Mouse (Mus musculus) c-Kit-positive CD71-positive TER-119-negative erythroid progenitor cells, embryonic 14.5 days (primary cell): ENCODE measurements around the gene Ccdc137.
A peak's percentile ranks its signal among the peaks of the same experiment; 100 is the strongest.
"Not testable (repeated sequence)": the region's sequence is repeated elsewhere in the genome, so short reads cannot be mapped to it uniquely, and the experiment has no call there.

Experiments
- DNase-seq: peaks from one replicate; pipeline ENCODE4 v3.0.0-alpha.2; 2013; ENCODE audit warnings: low read depth

The Ccdc137 gene

GRCm38 (mm10) chr11:120457772-120458751 lies at the start of gene Ccdc137, which contains the start of gene Oxld1:
Gene Ccdc137 (plus strand): TSS chr11:120458115.
Gene Oxld1 (minus strand): TSS chr11:120458068.
- peak; percentile 74 for DNase-seq

DNA sequence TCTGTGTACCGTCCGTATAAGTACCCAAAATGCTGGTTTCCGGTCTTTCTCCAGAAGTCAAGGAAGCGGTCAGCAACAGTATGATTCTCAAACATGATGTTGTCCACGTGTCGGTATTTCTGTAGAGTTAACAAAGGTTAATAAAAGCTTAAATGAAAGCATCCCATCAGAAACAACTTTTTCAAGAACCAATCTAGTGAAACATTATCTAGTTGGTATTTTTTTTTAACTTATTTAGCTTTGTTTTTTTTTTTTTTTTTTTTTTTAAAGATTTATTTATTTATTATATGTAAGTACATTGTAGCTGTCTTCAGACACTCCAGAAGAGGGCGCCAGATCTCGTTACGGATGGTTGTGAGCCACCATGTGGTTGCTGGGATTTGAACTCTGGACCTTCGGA lies 44.3 kb upstream of the Ccdc137 start:
- not testable (repeated sequence) for DNase-seq

DNA sequence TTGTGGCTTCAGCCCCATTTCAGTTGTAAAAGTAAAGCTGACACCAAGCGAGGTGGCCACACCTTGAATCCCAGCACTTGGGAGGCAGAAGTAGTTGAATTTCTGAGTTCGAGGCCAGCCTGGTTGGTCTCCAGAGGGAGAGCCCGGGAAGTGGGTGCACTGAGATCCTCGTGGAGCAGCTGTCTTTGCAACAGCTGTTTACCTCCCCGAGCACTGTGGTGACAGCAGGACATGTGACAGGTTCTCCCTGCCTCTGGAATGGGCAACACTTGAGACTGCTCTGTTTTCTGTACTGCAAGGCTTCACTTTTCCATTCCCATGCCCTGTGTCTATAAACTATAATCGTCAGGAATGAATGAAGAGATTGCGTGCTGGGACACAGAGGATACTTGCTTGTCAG lies 40.1 kb upstream of the Ccdc137 start:
- DNase-seq, result no peak

DNA sequence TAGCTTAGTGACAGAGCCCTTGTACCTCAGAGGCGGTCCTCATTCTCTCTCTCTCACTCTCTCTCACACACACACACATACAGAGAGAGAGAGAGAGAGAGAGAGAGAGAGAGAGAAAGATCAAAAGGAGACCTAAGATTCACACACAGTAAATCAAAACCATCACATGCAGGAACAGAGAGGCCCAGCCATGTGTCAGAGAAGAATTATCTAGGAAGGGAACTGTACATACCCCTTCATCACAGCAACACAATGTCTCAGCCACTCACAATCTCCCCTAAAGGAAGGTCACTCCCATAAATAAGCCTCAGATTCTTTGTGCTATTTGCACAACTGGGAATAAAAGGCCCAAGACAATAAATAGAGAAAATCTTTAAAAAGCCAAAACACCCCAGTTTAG lies 39.3 kb upstream of the Ccdc137 start:
- DNase-seq, result no peak

- no peak for DNase-seq
Measured at GRCm38 (mm10) chr11:120422651-120423568, 35.0 kb upstream of the Ccdc137 start.

- DNase-seq, result peak; percentile 58
Measured at GRCm38 (mm10) chr11:120423569-120424295, 34.2 kb upstream of the Ccdc137 start.

DNA sequence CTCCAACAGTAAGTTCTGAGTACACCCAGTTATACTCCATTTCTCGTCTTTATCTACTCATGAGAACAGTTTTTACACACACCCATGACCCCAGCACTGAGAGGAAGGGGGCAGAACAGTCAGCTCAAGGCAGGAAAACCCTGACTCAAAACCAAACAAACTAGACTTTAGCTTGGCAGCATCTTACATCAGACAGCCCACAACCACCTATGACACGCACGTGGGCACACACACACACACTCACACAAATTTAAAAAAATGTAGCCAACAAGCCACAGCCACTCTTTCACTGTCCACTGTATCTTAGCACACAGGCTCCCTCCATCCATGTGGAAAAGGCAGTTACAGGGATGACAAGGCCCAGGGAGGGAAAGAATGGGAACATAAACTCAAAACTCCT lies 31.2 kb upstream of the Ccdc137 start:
- no peak for DNase-seq

GRCm38 (mm10) chr11:120437152-120437856 lies 20.6 kb upstream of the Ccdc137 start, which contains the start of gene Nploc4:
Gene Nploc4 (minus strand): TSS chr11:120437708.
- DNase-seq, result peak; percentile 74

DNA sequence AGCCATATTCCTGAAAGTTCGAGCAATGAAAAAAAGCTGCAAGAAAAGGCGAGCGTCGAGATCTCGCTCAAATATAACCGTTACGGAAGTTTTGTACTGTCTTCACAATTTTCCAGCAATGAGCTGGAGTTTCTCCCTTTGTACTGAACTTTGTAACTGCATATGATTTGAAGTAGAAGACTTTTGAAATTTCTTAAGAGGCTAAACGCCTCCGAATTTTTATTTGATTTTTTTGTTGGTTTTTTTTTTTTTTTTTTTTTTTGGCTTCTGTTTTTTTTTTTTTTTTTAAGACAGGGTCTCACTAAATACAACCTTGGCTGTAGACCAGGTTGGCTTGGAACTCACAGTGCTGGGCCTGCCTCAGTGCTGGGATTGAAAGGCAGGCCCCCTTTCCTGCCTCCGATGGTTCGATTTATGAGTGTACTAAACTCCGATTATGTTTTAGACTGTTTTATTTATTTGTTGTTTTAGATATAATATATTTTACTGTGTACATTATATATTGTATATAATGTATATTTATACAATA lies 20.0 kb upstream of the Ccdc137 start:
- DNase-seq, result no peak

- DNase-seq, result no peak
Measured at GRCm38 (mm10) chr11:120442344-120442743, 15.6 kb upstream of the Ccdc137 start, which contains the start of gene Tspan10. Gene Tspan10 (plus strand): TSS chr11:120442644.

GRCm38 (mm10) chr11:120442765-120443280 lies 15.1 kb upstream of the Ccdc137 start:
- DNase-seq, result no peak

- DNase-seq, result no peak
Measured at GRCm38 (mm10) chr11:120444106-120444505, 13.8 kb upstream of the Ccdc137 start.

DNA sequence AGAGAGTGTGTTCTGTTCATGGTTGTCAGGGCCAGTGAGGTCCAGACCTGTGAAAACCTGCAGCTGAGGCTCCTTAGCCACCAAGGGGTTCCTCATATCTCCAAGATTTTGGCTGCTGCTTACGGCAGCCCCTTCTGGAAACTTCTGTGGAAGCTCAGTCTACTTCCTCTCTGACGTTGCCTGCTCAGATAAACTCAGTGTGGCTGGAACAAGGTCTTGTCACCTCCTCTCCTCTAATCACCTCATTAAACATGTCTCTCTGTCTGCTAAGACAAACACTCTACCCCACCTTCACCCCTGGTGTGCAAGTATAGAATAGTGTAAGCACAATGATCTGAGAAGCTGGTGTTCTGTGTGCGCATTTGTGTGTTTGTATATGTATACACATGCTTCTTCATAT lies 12.4 kb upstream of the Ccdc137 start:
- no peak for DNase-seq

DNA sequence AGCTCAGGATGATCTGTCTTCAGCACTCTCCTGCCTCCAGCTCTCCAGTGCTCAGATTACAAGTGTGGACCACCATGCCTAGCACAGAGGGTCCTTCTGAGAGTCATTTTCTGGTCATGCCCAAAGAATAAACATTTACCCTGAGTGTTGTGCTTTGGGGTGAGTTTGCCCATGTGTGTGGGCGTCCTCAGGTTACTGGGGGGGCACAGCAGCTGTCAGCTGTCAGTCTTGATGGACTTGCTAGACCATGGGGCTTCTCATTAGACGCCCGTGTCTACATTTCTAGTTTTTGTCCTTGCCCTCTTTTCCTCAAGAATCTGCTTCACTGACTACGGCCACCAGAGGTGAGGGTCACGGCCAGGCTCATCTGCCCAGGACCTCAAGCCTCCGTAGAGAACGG lies 10.7 kb upstream of the Ccdc137 start:
- DNase-seq, result no peak

GRCm38 (mm10) chr11:120452246-120452645 lies 5.7 kb upstream of the Ccdc137 start:
- no peak for DNase-seq

DNA sequence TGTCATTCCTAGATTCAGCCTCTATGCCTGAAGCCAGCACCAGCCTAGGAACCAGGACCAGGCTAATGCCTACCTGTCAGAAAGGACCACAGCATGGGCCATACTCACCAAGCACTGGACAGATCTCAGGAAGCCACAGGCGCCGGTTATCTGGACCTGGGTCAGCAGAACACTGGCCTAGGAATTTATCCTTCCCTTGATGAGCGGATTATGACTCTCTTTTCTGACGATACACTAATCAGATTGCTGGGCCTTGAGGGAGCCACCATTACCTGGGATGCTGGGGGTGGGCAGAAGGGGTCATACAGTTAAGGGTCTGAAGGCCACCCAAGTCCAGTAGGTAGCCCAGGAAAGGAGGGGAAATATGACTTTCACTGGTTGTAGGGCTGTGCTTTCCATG lies 4.6 kb upstream of the Ccdc137 start, which contains the start of gene Pde6g:
Pde6g (minus strand) TSS at position 195 of the 400 bp plus-strand sequence.
- DNase-seq, result no peak

DNA sequence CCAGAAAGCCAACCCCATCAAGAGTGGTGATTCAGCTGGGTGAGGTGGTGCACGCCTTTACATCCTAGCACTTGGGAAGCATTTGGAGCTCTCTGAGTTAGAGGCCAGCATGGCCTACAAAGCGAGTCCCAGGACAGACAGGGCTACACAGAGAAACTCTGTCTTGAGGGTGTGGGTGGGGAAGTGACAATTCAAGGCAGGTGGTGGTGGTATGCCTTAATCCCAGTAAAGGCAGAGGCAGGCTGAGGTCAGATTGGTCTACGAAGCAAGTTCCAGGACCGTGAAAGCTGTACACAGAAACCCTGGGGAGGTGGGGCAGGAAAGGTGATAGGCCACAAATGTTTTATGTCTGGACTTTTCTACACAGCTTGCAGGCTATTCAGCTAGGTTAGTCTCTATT lies 3.0 kb upstream of the Ccdc137 start:
- DNase-seq, result no peak

DNA sequence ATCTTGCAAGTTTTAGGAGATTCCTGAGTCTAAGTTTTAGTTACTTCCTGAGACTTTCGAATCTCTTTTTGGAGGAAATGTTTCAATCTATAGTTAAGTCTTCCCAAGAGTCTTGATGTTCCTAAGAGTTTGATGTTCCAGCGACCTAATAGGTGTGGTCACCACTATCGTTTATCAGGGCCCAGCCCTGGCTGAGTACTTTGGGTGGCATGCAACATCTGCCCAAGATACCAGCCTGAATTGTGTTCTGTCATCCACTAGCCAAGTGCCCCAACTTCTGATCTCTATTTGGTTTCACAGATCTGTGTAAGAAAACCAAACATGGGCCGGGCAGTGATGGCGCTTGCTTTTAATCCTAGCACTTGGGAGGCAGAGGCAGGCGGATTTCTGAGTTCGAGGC lies 2.5 kb upstream of the Ccdc137 start:
- no peak for DNase-seq

DNA sequence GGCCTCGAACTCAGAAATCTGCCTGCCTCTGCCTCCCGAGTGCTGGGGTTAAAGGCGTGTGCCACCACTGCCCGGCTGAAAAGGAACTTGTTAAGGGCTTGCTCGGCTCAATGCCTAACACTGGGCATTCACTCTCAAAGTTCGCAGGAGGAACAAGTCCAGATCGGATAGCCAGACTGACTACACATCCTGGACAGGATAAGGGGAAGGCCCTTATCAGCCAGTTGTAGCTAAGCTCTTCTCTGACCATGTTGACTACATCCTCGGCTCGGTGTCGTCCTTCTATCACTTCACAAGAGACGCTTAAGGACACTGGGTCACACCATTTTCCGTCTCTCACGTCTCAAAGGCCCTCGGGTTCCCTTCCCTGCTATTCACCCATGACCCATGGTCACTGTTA lies 545 bp upstream of the Ccdc137 start:
- DNase-seq, result peak; percentile 43

GRCm38 (mm10) chr11:120458847-120459597 lies 1.1 kb downstream of the Ccdc137 start:
- DNase-seq, result peak; percentile 45
